Mouse (Mus musculus) G1E (cell line): ENCODE data around the gene Gm7075.

Experiments used
- CTCF ChIP-seq: IDR thresholded peaks from 2 replicates; pipeline ENCODE4 v1.5.1; 2012; ENCODE audit warnings: low read depth, low read length, inconsistent platforms, mixed read lengths
- GATA1 ChIP-seq: IDR thresholded peaks from 2 replicates; pipeline ENCODE4 v1.6.1; 2012; ENCODE audit warnings: borderline replicate concordance, low read length, inconsistent platforms, mixed read lengths
- GATA2 ChIP-seq: IDR thresholded peaks from 2 replicates; pipeline ENCODE4 v1.6.1; 2012; ENCODE audit warnings: low read depth, low read length, inconsistent platforms, borderline replicate concordance
- POLR2AphosphoS5 ChIP-seq: IDR thresholded peaks from 2 replicates; pipeline ENCODE4 v1.6.1; 2012; ENCODE audit warnings: low read depth, low read length, inconsistent platforms; ENCODE audit not compliant: insufficient replicate concordance

DNA sequence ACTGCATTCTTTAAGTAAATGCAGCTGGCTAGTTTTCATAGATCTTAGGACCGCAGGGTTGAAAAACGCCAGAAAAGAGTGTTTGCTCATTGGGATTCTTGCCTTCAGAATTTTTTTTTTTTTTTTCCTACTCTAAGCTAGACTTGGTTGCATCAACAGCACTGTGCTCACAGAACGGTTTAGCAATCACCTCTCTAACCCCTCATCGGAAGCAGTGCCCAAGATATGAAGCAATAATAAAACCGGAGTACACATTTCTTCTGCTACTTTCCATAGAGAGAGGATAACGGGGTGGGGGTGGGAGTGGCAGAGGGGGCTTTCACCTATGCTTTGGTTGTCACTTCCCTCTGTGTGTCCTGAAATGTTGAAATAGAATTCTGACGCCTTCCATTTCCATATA is 5.7 kb downstream of the Gm7075 start:
- TF ChIP-seq GATA2 (no peak), GATA1 (no peak), CTCF (no peak), POLR2AphosphoS5 (no peak)
